Mouse (Mus musculus): ENCODE results near the gene Dcst2. TPM values are rescaled to one million over a fixed set of nuclear protein-coding genes. Genes with fewer than 3 reads are reported as not detected.

Gene Dcst2
- total and polyA plus RNA-seq, 3 experiments = 0.06 TPM; not detected in 2

GRCm38 (mm10) chr3:89322514-89323165 lies 39.1 kb upstream of the Dcst2 start, which contains the start of gene Efna3:
Gene Efna3 (minus strand): TSS chr3:89322965.
- H3K9ac ChIP-seq (ENCODE audit: control insufficient read depth, low read depth, low read length, poor library complexity, severe bottlenecking) = peak within 1 kb of the TSS; percentile 51
- no peaks in the 10 kb centered on the region for H3K79me2 ChIP-seq (ENCODE audit: control insufficient read depth, insufficient read depth, low read length, poor library complexity)
- H3K36me3 ChIP-seq (ENCODE audit: control insufficient read depth in 1 of 2, insufficient read depth in 2 of 2, low read length in 2 of 2) = no peaks in the 10 kb centered on the region
- H3K4me3 ChIP-seq (ENCODE audit: control insufficient read depth in 1 of 2, insufficient read depth in 1 of 2, low read depth in 2 of 2, low read length in 2 of 2) = peak within 1 kb of the TSS; percentile 59 to 74
- no peaks in the 10 kb centered on the region for H3K9me3 ChIP-seq (replicated peaks; ENCODE audit: insufficient read depth, low read length)
- H3K27me3 ChIP-seq (ENCODE audit: control insufficient read depth in 1 of 2, insufficient read depth in 2 of 2, low read length in 2 of 2) = peaks cover 15 to 22% of the 10 kb centered on the region in 2 experiments
- no peak; a peak in 1 of 4 replicates for TF ChIP-seq POLR2A (IDR thresholded peaks at IDR 0.05; ENCODE audit: control insufficient read depth in 1 of 2, insufficient read depth in 1 of 2, low read depth in 1 of 2, low read length in 2 of 2, poor library complexity in 1 of 2)
- TF ChIP-seq EP300 (IDR thresholded peaks at IDR 0.05; ENCODE audit: low read depth in 1 of 2, low read length in 2 of 2) = no peak
- TF ChIP-seq MXI1 (IDR thresholded peaks at IDR 0.05; ENCODE audit: low read depth, low read length) = peak; percentile 43; the same call in 1 of the 2 replicates
- TF ChIP-seq MAZ (IDR thresholded peaks at IDR 0.05; ENCODE audit: low read depth, low read length) = no peak
- TF ChIP-seq USF1 (IDR thresholded peaks at IDR 0.05; ENCODE audit: low read depth, low read length) = 0 out of 2 replicates have a peak, but pooled peaks have one; percentile 30
- TF ChIP-seq KAT2A (conservative IDR thresholded peaks at IDR 0.05; ENCODE audit: low read depth, low read length) = no peak
- TF ChIP-seq HCFC1 (IDR thresholded peaks at IDR 0.05; ENCODE audit: low read depth, low read length) = 0 out of 2 replicates have a peak, but pooled peaks have one; percentile 31
- TF ChIP-seq NELFE (IDR thresholded peaks at IDR 0.05; ENCODE audit: low read depth, low read length) = no peak
- TF ChIP-seq GATA1 (IDR thresholded peaks at IDR 0.05; ENCODE audit: low read depth, low read length) = no peak
- peak; percentile 83 for DNase-seq (ENCODE audit: low read depth, low spot score)
- H3K4me1 ChIP-seq (ENCODE audit: control insufficient read depth in 1 of 2, insufficient read depth in 2 of 2, low read length in 2 of 2) = peaks cover 7 to 8% of the 10 kb centered on the region in 2 experiments
- no peak within 1 kb of the TSS for H3K27ac ChIP-seq (ENCODE audit: control insufficient read depth, low read depth, low read length)

DNA sequence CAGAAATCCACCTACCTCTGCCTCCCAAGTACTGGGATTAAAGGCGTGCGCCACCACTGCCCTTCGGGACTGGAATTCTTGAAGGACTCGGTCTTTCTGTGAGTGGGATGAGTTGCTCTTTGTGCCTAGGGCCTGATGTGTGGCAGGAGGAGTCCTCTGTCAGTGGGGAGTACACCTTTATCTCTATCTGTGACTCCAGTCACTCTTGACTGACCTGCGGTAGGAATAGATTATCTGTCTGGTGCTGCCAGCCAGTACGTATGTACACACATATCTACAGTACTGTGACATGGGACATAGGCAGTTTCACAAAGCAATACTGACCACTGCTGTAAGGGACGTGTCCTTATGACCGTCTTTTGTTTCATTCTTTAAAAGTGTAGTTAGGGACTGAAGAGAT lies 35.9 kb upstream of the Dcst2 start:
- H3K79me2 ChIP-seq (ENCODE audit: control insufficient read depth, insufficient read depth, low read length, poor library complexity) = no peaks in the 10 kb centered on the region
- H3K4me3 ChIP-seq (ENCODE audit: control insufficient read depth in 1 of 2, insufficient read depth in 1 of 2, low read depth in 2 of 2, low read length in 2 of 2) = no peak overlapping the region
- no peak overlapping the region for H3K9ac ChIP-seq (ENCODE audit: control insufficient read depth, low read depth, low read length, poor library complexity, severe bottlenecking)
- TF ChIP-seq MYC (IDR thresholded peaks at IDR 0.05; ENCODE audit: low read depth, low read length) (no peak), ZKSCAN1 (IDR thresholded peaks at IDR 0.05; ENCODE audit: low read depth, low read length) (no peak), GABPA (IDR thresholded peaks at IDR 0.05; ENCODE audit: low read depth, low read length) (no peak), NRF1 (IDR thresholded peaks at IDR 0.05; ENCODE audit: insufficient read depth, low read depth, low read length, poor library complexity, severe bottlenecking) (no peak), CHD1 (IDR thresholded peaks at IDR 0.05; ENCODE audit: low read depth, low read length) (no peak), ZNF384 (IDR thresholded peaks at IDR 0.05; ENCODE audit: low read depth, low read length) (no peak), UBTF (IDR thresholded peaks at IDR 0.05; ENCODE audit: borderline replicate concordance, insufficient read depth, low read depth, low read length) (no peak), GATA1 (IDR thresholded peaks at IDR 0.05; ENCODE audit: low read depth, low read length) (peak; percentile 59), ZMIZ1 (IDR thresholded peaks at IDR 0.05; ENCODE audit: low read depth, low read length) (no peak), BHLHE40 (IDR thresholded peaks at IDR 0.05; ENCODE audit: borderline replicate concordance, low read depth, low read length) (no peak), POLR2A (IDR thresholded peaks at IDR 0.05; ENCODE audit: control insufficient read depth in 1 of 2, insufficient read depth in 1 of 2, low read depth in 1 of 2, low read length in 2 of 2, poor library complexity in 1 of 2) (no peak), SIN3A (IDR thresholded peaks at IDR 0.05; ENCODE audit: low read length) (no peak), MAFK (IDR thresholded peaks at IDR 0.05; ENCODE audit: borderline replicate concordance, low read depth, low read length) (no peak), NELFE (IDR thresholded peaks at IDR 0.05; ENCODE audit: low read depth, low read length) (no peak), TBP (IDR thresholded peaks at IDR 0.05; ENCODE audit: low read depth, low read length) (0 out of 2 replicates have a peak, but pooled peaks have one; percentile 60), TAL1 (IDR thresholded peaks at IDR 0.05; ENCODE audit: low read length) (no peak), HCFC1 (IDR thresholded peaks at IDR 0.05; ENCODE audit: low read depth, low read length) (no peak), MXI1 (IDR thresholded peaks at IDR 0.05; ENCODE audit: low read depth, low read length) (no peak), E2F4 (IDR thresholded peaks at IDR 0.05; ENCODE audit: borderline replicate concordance, low read depth, low read length) (no peak), TCF12 (IDR thresholded peaks at IDR 0.05; ENCODE audit: low read depth, low read length) (0 out of 2 replicates have a peak, but pooled peaks have one; percentile 39), KAT2A (conservative IDR thresholded peaks at IDR 0.05; ENCODE audit: low read depth, low read length) (no peak), CTCF (IDR thresholded peaks at IDR 0.05 in 2 of 3, conservative IDR thresholded peaks at IDR 0.05 in 1 of 3; ENCODE audit: control insufficient read depth in 1 of 3, insufficient read depth in 1 of 3, low read depth in 2 of 3, low read length in 3 of 3, poor library complexity in 1 of 3, severe bottlenecking in 1 of 3) (no peak), SMC3 (IDR thresholded peaks at IDR 0.05; ENCODE audit: low read depth, low read length) (no peak), EP300 (IDR thresholded peaks at IDR 0.05; ENCODE audit: low read depth in 1 of 2, low read length in 2 of 2) (peak in 1 of 2 experiments; percentile 32; a peak in 1 of 4 replicates)
- no peak overlapping the region for H3K27ac ChIP-seq (ENCODE audit: control insufficient read depth, low read depth, low read length)
- H3K9me3 ChIP-seq (replicated peaks; ENCODE audit: insufficient read depth, low read length) = no peaks in the 10 kb centered on the region
- no peaks in the 10 kb centered on the region for H3K36me3 ChIP-seq (ENCODE audit: control insufficient read depth in 1 of 2, insufficient read depth in 2 of 2, low read length in 2 of 2)
- peaks cover 17 to 20% of the 10 kb centered on the region in 2 experiments for H3K27me3 ChIP-seq (ENCODE audit: control insufficient read depth in 1 of 2, insufficient read depth in 2 of 2, low read length in 2 of 2)
- H3K4me1 ChIP-seq (ENCODE audit: control insufficient read depth in 1 of 2, insufficient read depth in 2 of 2, low read length in 2 of 2) = peaks cover 7 to 10% of the 10 kb centered on the region in 2 experiments
- DNase-seq (ENCODE audit: low read depth, low spot score) = peak; percentile 30
